Comparison of ENCODE assay signal across 7 mouse cellular contexts in genomic region chr11:106159216-106159920, GRCm38 (mm10). TPM values are rescaled to one million over a fixed set of nuclear protein-coding genes. Genes with fewer than 3 reads are reported as not detected.
DNase-seq lines count a peak whose midpoint lies in the region; ATAC-seq and TF ChIP-seq lines count a peak whose summit lies in the region.

No protein-coding gene starts in this region.

- H3K9me3 ChIP-seq in CH12.LX (replicated peaks; ENCODE audit: low read length) = no peaks in the 10 kb centered on the region
- H3K9me3 ChIP-seq in embryonic facial prominence, embryonic 12.5 days = no peaks in the 10 kb centered on the region
- no peaks in the 10 kb centered on the region for H3K9me3 ChIP-seq in hindbrain, embryonic 12.5 days (replicated peaks)

- H3K27ac ChIP-seq in CH12.LX (ENCODE audit: insufficient read depth, low read depth) = peak overlapping the region; percentile 90
- peak overlapping the region; percentile 99 for H3K27ac ChIP-seq in embryonic facial prominence, embryonic 12.5 days
- H3K27ac ChIP-seq in hindbrain, embryonic 12.5 days = peak overlapping the region; percentile 97

- peak; percentile 30; the same call in 1 of the 2 replicates for TF ChIP-seq EP300 in CH12.LX (IDR thresholded peaks at IDR 0.05; ENCODE audit: low read length)

- H3K4me2 ChIP-seq in CH12.LX (ENCODE audit: insufficient read depth, low read depth, poor library complexity, severe bottlenecking) = peak overlapping the region; percentile 78; the same call in 1 of the 2 replicates
- H3K4me2 ChIP-seq in embryonic facial prominence, embryonic 12.5 days (replicated peaks) = peak overlapping the region; percentile 92
- H3K4me2 ChIP-seq in hindbrain, embryonic 12.5 days (replicated peaks) = peak overlapping the region; percentile 94

- H3K9ac ChIP-seq in CH12.LX (ENCODE audit: insufficient read depth, low read depth) = peak overlapping the region; percentile 96
- H3K9ac ChIP-seq in embryonic facial prominence, embryonic 12.5 days = peak overlapping the region; percentile 98
- H3K9ac ChIP-seq in hindbrain, embryonic 12.5 days = peak overlapping the region; percentile 95

- ATAC-seq in embryonic facial prominence, embryonic 12.5 days (ENCODE audit: insufficient number of reproducible peaks, insufficient read depth, low FRiP score, low TSS enrichment) = peak; percentile 53
- peak; percentile 68 for ATAC-seq in hindbrain, embryonic 12.5 days (ENCODE audit: low FRiP score)
- ATAC-seq in megakaryocyte-erythroid progenitor cell, adult 5-6 weeks (replicated peaks; ENCODE audit: low FRiP score, low TSS enrichment, poor library complexity, severe bottlenecking) = peak; percentile 16; the same call in 1 of the 2 replicates

- H3K79me2 ChIP-seq in CH12.LX (replicated peaks; ENCODE audit: control insufficient read depth, extremely low read depth, insufficient read depth, poor library complexity, severe bottlenecking) = peaks cover 29% of the 10 kb centered on the region

- no peak for TF ChIP-seq CTCF in CH12.LX (conservative IDR thresholded peaks at IDR 0.05 in 1 of 2, IDR thresholded peaks at IDR 0.05 in 1 of 2; ENCODE audit: low read depth in 2 of 2, low read length in 2 of 2)

- intact Hi-C loops in left cerebral cortex, postnatal 4 days (cut with DNase I) = no loop called here

- peaks cover 27 to 60% of the 10 kb centered on the region in 2 experiments for H3K4me1 ChIP-seq in CH12.LX (ENCODE audit: control insufficient read depth in 1 of 2, insufficient read depth in 2 of 2)
- peaks cover 41% of the 10 kb centered on the region for H3K4me1 ChIP-seq in embryonic facial prominence, embryonic 12.5 days
- peaks cover 42% of the 10 kb centered on the region for H3K4me1 ChIP-seq in hindbrain, embryonic 12.5 days

- WGBS in embryonic facial prominence, embryonic 12.5 days = under 1% methylated on average over 22 of the region's 25 CpGs
- WGBS in hindbrain, embryonic 12.5 days = under 1% methylated on average over 25 of the region's 25 CpGs

- peak overlapping the region; percentile 79 to 90 (median 85) for H3K4me3 ChIP-seq in CH12.LX (replicated peaks in 1 of 3; ENCODE audit: low read depth in 2 of 3, low read length in 2 of 3, poor library complexity in 1 of 3)
- peak overlapping the region; percentile 87 for H3K4me3 ChIP-seq in embryonic facial prominence, embryonic 12.5 days
- H3K4me3 ChIP-seq in hindbrain, embryonic 12.5 days = peak overlapping the region; percentile 85

- peaks cover 51 to 62% of the 10 kb centered on the region in 2 experiments for H3K36me3 ChIP-seq in CH12.LX (replicated peaks in 1 of 2; ENCODE audit: control insufficient read depth in 1 of 2, insufficient read depth in 1 of 2, low read length in 1 of 2)
- peaks cover 61% of the 10 kb centered on the region for H3K36me3 ChIP-seq in embryonic facial prominence, embryonic 12.5 days
- H3K36me3 ChIP-seq in hindbrain, embryonic 12.5 days = peaks cover 43% of the 10 kb centered on the region
- H3K36me3 ChIP-seq in splenic B cell, adult 2 months (ENCODE audit: control insufficient read depth, insufficient read depth, low read length, poor library complexity, severe bottlenecking) = peaks cover 21% of the 10 kb centered on the region

- dilution Hi-C loops in CH12.LX (cut with MboI; ENCODE audit: extremely low pct_ligation_motif_present, extremely low pct_unique_long_range_greater_than_20kb, low sequenced_read_pairs) = no loop called here

- H3K27me3 ChIP-seq in CH12.LX (replicated peaks) = no peaks in the 10 kb centered on the region
- no peaks in the 10 kb centered on the region for H3K27me3 ChIP-seq in embryonic facial prominence, embryonic 12.5 days
- H3K27me3 ChIP-seq in hindbrain, embryonic 12.5 days = no peaks in the 10 kb centered on the region
- no peaks in the 10 kb centered on the region for H3K27me3 ChIP-seq in splenic B cell, adult 2 months (ENCODE audit: control insufficient read depth, insufficient read depth, low read length, poor library complexity, severe bottlenecking)

- peak; percentile 94 for DNase-seq in CH12.LX (ENCODE audit: extremely low read depth)
- DNase-seq in T-cell, adult 2 months (ENCODE audit: low spot score) = peak; percentile 96
- peak; percentile 34 for DNase-seq in left cerebral cortex, postnatal 4 days
- peak; percentile 90 for DNase-seq in splenic B cell, adult 2 months (ENCODE audit: low read depth, low spot score)

- no peak; the same call in 1 of the 2 replicates for TF ChIP-seq RAD21 in CH12.LX (IDR thresholded peaks at IDR 0.05; ENCODE audit: low read depth, low read length)

- in situ Hi-C loops in CH12.LX (cut with MboI; ENCODE audit: low pct_ligation_motif_present, low pct_unique_long_range_greater_than_20kb, low sequenced_read_pairs) = no loop called here

- TF ChIP-seq POLR2A in CH12.LX (IDR thresholded peaks at IDR 0.05; ENCODE audit: low read depth, low read length) = peak; percentile 68

TF ChIP-seq in CH12.LX, 34 proteins besides CTCF, POLR2A, EP300 and RAD21 (continues in another document):
- TF ChIP-seq JUND (conservative IDR thresholded peaks at IDR 0.05; ENCODE audit: low read depth, low read length) = no peak
- no peak for TF ChIP-seq E2F4 (IDR thresholded peaks at IDR 0.05; ENCODE audit: insufficient replicate concordance, low read depth, low read length)
- TF ChIP-seq TCF12 (IDR thresholded peaks at IDR 0.05; ENCODE audit: low read depth, low read length) = peak; percentile 93
- TF ChIP-seq ZMIZ1 (IDR thresholded peaks at IDR 0.05; ENCODE audit: low read depth, low read length) = 0 out of 2 replicates have a peak, but pooled peaks have one; percentile 20
- peak; percentile 68; the same call in 1 of the 2 replicates for TF ChIP-seq MEF2A (IDR thresholded peaks at IDR 0.05; ENCODE audit: borderline replicate concordance, low read depth, low read length)
- TF ChIP-seq USF1 (IDR thresholded peaks at IDR 0.05; ENCODE audit: low read depth, low read length) = no peak
- TF ChIP-seq SIN3A (IDR thresholded peaks at IDR 0.05; ENCODE audit: low read length) = no peak; the same call in 1 of the 2 replicates
- TF ChIP-seq ELF1 (IDR thresholded peaks at IDR 0.05; ENCODE audit: low read depth, low read length) = peak; percentile 68
- no peak; the same call in 1 of the 2 replicates for TF ChIP-seq SMC3 (IDR thresholded peaks at IDR 0.05; ENCODE audit: low read depth, low read length)
- peak; percentile 53 for TF ChIP-seq HCFC1 (IDR thresholded peaks at IDR 0.05; ENCODE audit: low read depth, low read length)
- no peak for TF ChIP-seq RCOR1 (conservative IDR thresholded peaks at IDR 0.05; ENCODE audit: low read depth, low read length)

RNA-seq across cellular contexts. Expression of gene Gm10840, which starts 1.3 kb away (rescaled TPM):
- total RNA-seq in CH12.LX (2012; rRNA removed) (not detected in 2 replicates), CH12.LX (2014; rRNA removed) (not detected in 2 replicates)
- not detected in 2 replicates for polyA plus RNA-seq in CH12.LX (2012; ENCODE audit: insufficient read length, low read depth)
- polyA plus RNA-seq in embryonic facial prominence, embryonic 12.5 days (2016; fragmentation: Nextera tagmentation; extraction: Ambion mirVana) = not detected in 2 replicates
- 0.93 and 1.0 TPM in 2 replicates for polyA plus RNA-seq in hindbrain, embryonic 12.5 days (2016; fragmentation: Nextera tagmentation; extraction: Ambion mirVana)
- not detected for total RNA-seq in left cerebral cortex, postnatal 4 days (2021)
- total RNA-seq in megakaryocyte-erythroid progenitor cell, adult 5-6 weeks (2014; fragmentation: Nextera tagmentation) = not detected in 2 replicates
- total RNA-seq in megakaryocyte-erythroid progenitor cell, adult 5-6 weeks (2017) = not detected in 2 replicates

RNA-seq across cellular contexts. Expression of gene Limd2, which starts 1.3 kb away (rescaled TPM):
- total RNA-seq in CH12.LX (2012; rRNA removed) = 249 and 275 TPM in 2 replicates
- total RNA-seq in CH12.LX (2014; rRNA removed) = 344 and 367 TPM in 2 replicates
- polyA plus RNA-seq in CH12.LX (2012; ENCODE audit: insufficient read length, low read depth) = 520 and 563 TPM in 2 replicates
- polyA plus RNA-seq in embryonic facial prominence, embryonic 12.5 days (2016; fragmentation: Nextera tagmentation; extraction: Ambion mirVana) = 467 and 469 TPM in 2 replicates
- 302 and 316 TPM in 2 replicates for polyA plus RNA-seq in hindbrain, embryonic 12.5 days (2016; fragmentation: Nextera tagmentation; extraction: Ambion mirVana)
- total RNA-seq in left cerebral cortex, postnatal 4 days (2021) = 10 to 100 TPM; 81.2 to 84.6 TPM
- 12.0 and 18.5 TPM in 2 replicates for total RNA-seq in megakaryocyte-erythroid progenitor cell, adult 5-6 weeks (2014; fragmentation: Nextera tagmentation)
- total RNA-seq in megakaryocyte-erythroid progenitor cell, adult 5-6 weeks (2017) = 4.4 and 5.9 TPM in 2 replicates

RNA-seq across cellular contexts. Expression of gene Strada, which starts 42.6 kb away (rescaled TPM):
- 36.8 and 39.4 TPM in 2 replicates for total RNA-seq in CH12.LX (2012; rRNA removed)
- 40.1 and 41.7 TPM in 2 replicates for total RNA-seq in CH12.LX (2014; rRNA removed)
- 48.7 and 51.7 TPM in 2 replicates for polyA plus RNA-seq in CH12.LX (2012; ENCODE audit: insufficient read length, low read depth)
- polyA plus RNA-seq in embryonic facial prominence, embryonic 12.5 days (2016; fragmentation: Nextera tagmentation; extraction: Ambion mirVana) = 34.8 and 35.4 TPM in 2 replicates
- 33.9 and 38.7 TPM in 2 replicates for polyA plus RNA-seq in hindbrain, embryonic 12.5 days (2016; fragmentation: Nextera tagmentation; extraction: Ambion mirVana)
- 10 to 100 TPM; 27.3 to 28.5 TPM for total RNA-seq in left cerebral cortex, postnatal 4 days (2021)
- 20.3 and 29.6 TPM in 2 replicates for total RNA-seq in megakaryocyte-erythroid progenitor cell, adult 5-6 weeks (2014; fragmentation: Nextera tagmentation)
- 9.8 and 15.5 TPM in 2 replicates for total RNA-seq in megakaryocyte-erythroid progenitor cell, adult 5-6 weeks (2017)

RNA-seq across cellular contexts. Expression of gene Ccdc47, which starts 56.8 kb away (rescaled TPM):
- total RNA-seq in CH12.LX (2012; rRNA removed) = 53.2 and 66.7 TPM in 2 replicates
- total RNA-seq in CH12.LX (2014; rRNA removed) = 44.5 and 46.1 TPM in 2 replicates
- 80.8 and 94.1 TPM in 2 replicates for polyA plus RNA-seq in CH12.LX (2012; ENCODE audit: insufficient read length, low read depth)
- 79.4 and 81.7 TPM in 2 replicates for polyA plus RNA-seq in embryonic facial prominence, embryonic 12.5 days (2016; fragmentation: Nextera tagmentation; extraction: Ambion mirVana)
- 86.8 and 96.3 TPM in 2 replicates for polyA plus RNA-seq in hindbrain, embryonic 12.5 days (2016; fragmentation: Nextera tagmentation; extraction: Ambion mirVana)
- 10 to 100 TPM; 69.4 to 74.7 TPM for total RNA-seq in left cerebral cortex, postnatal 4 days (2021)
- 33.8 and 41.7 TPM in 2 replicates for total RNA-seq in megakaryocyte-erythroid progenitor cell, adult 5-6 weeks (2014; fragmentation: Nextera tagmentation)
- 218 and 232 TPM in 2 replicates for total RNA-seq in megakaryocyte-erythroid progenitor cell, adult 5-6 weeks (2017)

RNA-seq across cellular contexts. Expression of gene Ddx42, which starts 57.4 kb away (rescaled TPM):
- 63.8 and 69.0 TPM in 2 replicates for total RNA-seq in CH12.LX (2012; rRNA removed)
- 65.3 and 65.5 TPM in 2 replicates for total RNA-seq in CH12.LX (2014; rRNA removed)
- 89.1 and 94.6 TPM in 2 replicates for polyA plus RNA-seq in CH12.LX (2012; ENCODE audit: insufficient read length, low read depth)
- 103 and 104 TPM in 2 replicates for polyA plus RNA-seq in embryonic facial prominence, embryonic 12.5 days (2016; fragmentation: Nextera tagmentation; extraction: Ambion mirVana)
- polyA plus RNA-seq in hindbrain, embryonic 12.5 days (2016; fragmentation: Nextera tagmentation; extraction: Ambion mirVana) = 111 and 117 TPM in 2 replicates
- 10 to 100 TPM; 79.8 to 81.0 TPM for total RNA-seq in left cerebral cortex, postnatal 4 days (2021)
- 65.1 and 66.6 TPM in 2 replicates for total RNA-seq in megakaryocyte-erythroid progenitor cell, adult 5-6 weeks (2014; fragmentation: Nextera tagmentation)
- total RNA-seq in megakaryocyte-erythroid progenitor cell, adult 5-6 weeks (2017) = 82.7 and 126 TPM in 2 replicates

Comparison
In these comparisons a context has a peak if more than half of its experiments do, and no peak if none do; other contexts are left out.
1. Peak in every context shown above with its lines: DNase-seq, ATAC-seq, H3K4me3 ChIP-seq and H3K27ac ChIP-seq.
2. DNase-seq: peak in every context shown above with its lines; median percentile 96 in T-cell, adult 2 months; 94 in CH12.LX; 90 in splenic B cell, adult 2 months; 34 in left cerebral cortex, postnatal 4 days.
3. ATAC-seq: peak in every context shown above with its lines; median percentile 68 in hindbrain, embryonic 12.5 days; 53 in embryonic facial prominence, embryonic 12.5 days; 16 in megakaryocyte-erythroid progenitor cell, adult 5-6 weeks.
4. RNA of gene Limd2, which starts 1.3 kb away (total RNA-seq): 249 to 367 TPM in CH12.LX and 81.2 to 84.6 TPM in left cerebral cortex, postnatal 4 days; 4.4 to 18.5 TPM in megakaryocyte-erythroid progenitor cell, adult 5-6 weeks; every median in the first group is over 4 times any median in the second.